13 mouse cellular contexts compared by ENCODE assay signal in genomic region chr19:42639544-42639943, GRCm38 (mm10). TPM values are rescaled to one million over a fixed set of nuclear protein-coding genes. Genes with fewer than 3 reads are reported as not detected.
DNase-seq lines count a peak whose midpoint lies in the region; ATAC-seq and TF ChIP-seq lines count a peak whose summit lies in the region.
"Had no signal": no experiment of that assay in that cellular context is flagged by ENCODE, and none has a peak within 500 bp of the region (broad histone marks: within the 10 kb centered on the region; RNA-seq: fewer than 3 reads in every experiment).

No protein-coding gene starts in this region.

- no peak for DNase-seq in gastrocnemius, adult 2 months
- DNase-seq in gastrocnemius, adult 18-20 months (ENCODE audit: low spot score) = no peak
- no peak for DNase-seq in neural tube, embryonic 10.5 days (ENCODE audit: extremely low spot score, low spot score)
- DNase-seq in adrenal gland, adult 8-10 months = no peak
- no peak for DNase-seq in kidney, adult 2 months
- DNase-seq in right cerebral cortex, postnatal 10 days (ENCODE audit: low spot score in 2 of 2) = no peak
- DNase-seq: cerebellum, adult 2 months; lung, postnatal 14 days had no signal

- no peak overlapping the region for H3K4me3 ChIP-seq in gastrocnemius, adult 2 months
- H3K4me3 ChIP-seq in neural tube, embryonic 13.5 days = no peak overlapping the region
- no peak overlapping the region for H3K4me3 ChIP-seq in kidney, adult 2 months (ENCODE audit: insufficient read depth, low read depth, low read length)

- intact Hi-C loops in gastrocnemius, adult 2 months (cut with DNase I) = no loop called here

- peaks cover 15% of the 10 kb centered on the region for H3K4me1 ChIP-seq in neural tube, embryonic 13.5 days (replicated peaks)
- no peaks in the 10 kb centered on the region for H3K4me1 ChIP-seq in kidney, adult 2 months (ENCODE audit: control insufficient read depth, insufficient read depth, low read length)

- no peaks in the 10 kb centered on the region for H3K36me3 ChIP-seq in neural tube, embryonic 13.5 days
- H3K36me3 ChIP-seq in kidney, adult 2 months (ENCODE audit: control insufficient read depth, insufficient read depth, low read length) = no peaks in the 10 kb centered on the region

- no peak for ATAC-seq in neural tube, embryonic 13.5 days (ENCODE audit: low read depth)
- ATAC-seq in megakaryocyte, adult 5-6 weeks (ENCODE audit: poor library complexity, severe bottlenecking) = peak; percentile 43; the same call in 1 of the 2 replicates
- ATAC-seq: forebrain, embryonic 16.5 days had no signal

- no peak overlapping the region for H3K9ac ChIP-seq in neural tube, embryonic 13.5 days
- H3K9ac ChIP-seq: liver, embryonic 14.5 days had no signal

- H3K9me3 ChIP-seq in neural tube, embryonic 13.5 days = no peaks in the 10 kb centered on the region

- no peaks in the 10 kb centered on the region for H3K27me3 ChIP-seq in neural tube, embryonic 13.5 days
- no peaks in the 10 kb centered on the region for H3K27me3 ChIP-seq in kidney, adult 2 months (replicated peaks; ENCODE audit: control insufficient read depth, insufficient read depth, low read length)

- no peak overlapping the region for H3K4me2 ChIP-seq in neural tube, embryonic 13.5 days
- H3K4me2 ChIP-seq: midbrain, embryonic 11.5 days had no signal

- H3K27ac ChIP-seq in gastrocnemius, adult 2 months = peak overlapping the region; percentile 72
- peak overlapping the region; percentile 29; the same call in 1 of the 2 replicates for H3K27ac ChIP-seq in neural tube, embryonic 13.5 days (replicated peaks)
- H3K27ac ChIP-seq in kidney, adult 2 months (ENCODE audit: insufficient read depth, low read depth, low read length) = no peak overlapping the region
- H3K27ac ChIP-seq: liver, embryonic 14.5 days had no signal

- TF ChIP-seq POLR2A in kidney, adult 2 months (IDR thresholded peaks at IDR 0.05; ENCODE audit: low read depth, low read length) = no peak

- TF ChIP-seq CTCF in gastrocnemius, adult 2 months (IDR thresholded peaks at IDR 0.05) = no peak
- no peak for TF ChIP-seq CTCF in kidney, adult 2 months (conservative IDR thresholded peaks at IDR 0.05; ENCODE audit: insufficient read depth, insufficient read length, low read depth, low read length)

- WGBS in neural tube, embryonic 13.5 days = 66% methylated on average over 8 of the region's 8 CpGs
- 43% methylated on average over 8 of the region's 8 CpGs for WGBS in kidney, adult 2 months

RNA-seq across cellular contexts. Expression of gene Loxl4, which starts 26.9 kb away (rescaled TPM):
- 1 to 10 TPM; 1.5 to 3.9 TPM for total RNA-seq in gastrocnemius, adult 2 months (2021)
- 1 to 10 TPM in 1 of 2 experiments, under 1 TPM in 1; 0.64 to 1.5 TPM for total RNA-seq in gastrocnemius, adult 18-20 months (2021)
- polyA plus RNA-seq in neural tube, embryonic 13.5 days (2015; fragmentation: Nextera tagmentation; extraction: Ambion mirVana) = 0.21 and 0.44 TPM in 2 replicates
- total RNA-seq in megakaryocyte, adult 5-6 weeks (2015) = not detected in 2 replicates
- not detected in 2 replicates for total RNA-seq in megakaryocyte, adult 5-6 weeks (2017)
- total RNA-seq in adrenal gland, adult 8-10 months (2022) = 1 to 10 TPM; 1.5 to 3.1 (median 2.0) TPM
- 2.9 and 4.8 TPM in 2 replicates for polyA plus RNA-seq in kidney, adult 2 months (2012; rRNA removed)
